ENCODE assay signal across 16 mouse cellular contexts in the genomic region with DNA sequence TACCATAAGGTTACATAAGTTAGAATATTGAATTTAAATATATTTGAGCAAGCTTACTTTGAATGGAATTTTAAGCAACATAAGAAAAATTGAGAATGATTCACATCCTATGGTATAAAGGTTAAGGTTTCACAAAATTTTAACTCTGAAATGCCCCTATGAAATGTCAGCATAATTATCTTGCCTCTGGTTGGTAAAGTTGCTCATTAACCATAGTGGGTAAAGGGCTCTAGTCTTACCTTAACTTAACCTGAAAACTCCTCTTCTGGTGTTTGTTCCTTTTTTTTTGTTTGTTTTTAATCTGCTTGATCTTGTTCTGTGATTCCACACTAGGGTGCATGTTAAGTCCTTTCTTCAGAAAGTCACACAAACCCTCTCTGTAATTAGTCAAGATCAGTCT.
"Had no signal": no experiment of that assay in that cellular context is flagged by ENCODE, and none has a peak within 500 bp of the region (broad histone marks: within the 10 kb centered on the region; RNA-seq: fewer than 3 reads in every experiment).

No protein-coding gene starts in this region.

- H3K9ac ChIP-seq: neural tube, embryonic 13.5 days; neural tube, embryonic 15.5 days; stomach, embryonic 15.5 days had no signal

- H3K27me3 ChIP-seq: neural tube, embryonic 13.5 days; neural tube, embryonic 15.5 days; stomach, embryonic 15.5 days had no signal

- H3K4me3 ChIP-seq: neural tube, embryonic 13.5 days; neural tube, embryonic 15.5 days; stomach, embryonic 15.5 days had no signal

- DNase-seq: retina, postnatal 1 day; right cerebral cortex, adult 18-20 months; right cerebral cortex, postnatal 14 days; right cerebral cortex, postnatal 25 days; right cerebral cortex, postnatal 4 days; spleen, adult 18-20 months; thymus, adult 18-20 months; thymus, adult 2 months; thymus, postnatal 14 days; thymus, postnatal 25 days; thymus, postnatal 36 days; thymus, postnatal 4 days had no signal

- H3K4me1 ChIP-seq: neural tube, embryonic 13.5 days; neural tube, embryonic 15.5 days; stomach, embryonic 15.5 days had no signal

- H3K36me3 ChIP-seq: neural tube, embryonic 13.5 days; neural tube, embryonic 15.5 days; stomach, embryonic 15.5 days had no signal

- H3K9me3 ChIP-seq: neural tube, embryonic 15.5 days; stomach, embryonic 15.5 days had no signal

- H3K4me2 ChIP-seq: neural tube, embryonic 13.5 days; neural tube, embryonic 15.5 days; stomach, embryonic 15.5 days had no signal

- H3K27ac ChIP-seq: neural tube, embryonic 13.5 days; neural tube, embryonic 15.5 days; stomach, embryonic 15.5 days; stomach, postnatal 0 days had no signal
